Mouse (Mus musculus) liver, adult 2 months (tissue): ENCODE measurements around the gene Galk1. TPM values are rescaled to one million over a fixed set of nuclear protein-coding genes. Genes with fewer than 3 reads are reported as not detected.

Experiments used
- DNase-seq: peaks from one replicate; pipeline ENCODE4 v3.0.0-alpha.2; 2011; ENCODE audit warnings: low read depth, low spot score; ENCODE audit errors: extremely low read depth
- H3K27ac ChIP-seq: fragments of 200-500 bp; replicated peaks from 2 replicates; pipeline ENCODE4 v1.5.1; 2012; ENCODE audit warnings: low read depth, mild to moderate bottlenecking, control low read depth, inconsistent platforms, low read length; ENCODE audit not compliant: insufficient read depth
- H3K27me3 ChIP-seq: fragments of 200-500 bp; 2 replicates; pipeline ENCODE4 v1.6.1; 2012; ENCODE audit warnings: mild to moderate bottlenecking, moderate library complexity, low read length, inconsistent platforms; ENCODE audit not compliant: control insufficient read depth, insufficient read depth
- H3K36me3 ChIP-seq: fragments of 200-500 bp; 2 replicates; pipeline ENCODE4 v1.6.1; 2012; ENCODE audit warnings: low read length, inconsistent platforms; ENCODE audit not compliant: control insufficient read depth, insufficient read depth
- H3K4me1 ChIP-seq: fragments of 200-500 bp; 2 replicates; pipeline ENCODE4 v1.6.1; 2011; ENCODE audit warnings: low read length; ENCODE audit not compliant: control insufficient read depth, insufficient read depth
- H3K4me3 ChIP-seq: fragments of 200-500 bp; 2 replicates; pipeline ENCODE4 v1.5.1; 2011; ENCODE audit warnings: low read depth, mild to moderate bottlenecking, control low read depth, low read length, moderate library complexity; ENCODE audit not compliant: insufficient read depth
- H3K79me2 ChIP-seq: fragments of 200-500 bp; 2 replicates; pipeline ENCODE4 v1.6.1; 2012; ENCODE audit warnings: inconsistent platforms, mild to moderate bottlenecking, low read length, moderate library complexity; ENCODE audit not compliant: control insufficient read depth, insufficient read depth
- H3K9ac ChIP-seq: fragments of 200-500 bp; 2 replicates; pipeline ENCODE4 v1.6.1; 2012; ENCODE audit warnings: low read depth, mild to moderate bottlenecking, control low read depth, inconsistent platforms, low read length
- CTCF ChIP-seq: fragments of 200-500 bp; IDR thresholded peaks from 2 replicates; pipeline ENCODE4 v1.5.1; 2011; ENCODE audit warnings: low read depth, low read length, control low read depth
- POLR2A ChIP-seq: fragments of 200-500 bp; IDR thresholded peaks from 2 replicates; pipeline ENCODE4 v1.6.1; 2011; ENCODE audit warnings: low read length, control low read depth; ENCODE audit not compliant: insufficient read depth; ENCODE audit errors: extremely low read depth
- WGBS: fragments of 180-500 bp; shearing (Covaris S2); methylation state at CpG from one replicate; pipeline ENCODE4 v1.1.7; 2018; 5-methylcytosine and 5-hydroxymethylcytosine counted together
- polyA plus RNA-seq: library from polyadenylated mRNA; depleted of rRNA; stranded (reverse); fragments of >200 nt; gene quantifications from 2 replicates; pipeline ENCODE4 v1.2.3, GENCODE M21; 2012
- total RNA-seq: library from RNA; depleted of rRNA; stranded (reverse); fragments of >200 nt; gene quantifications from 2 replicates; pipeline ENCODE4 v1.2.3, GENCODE M21; 2014

Galk1 gene
- total and polyA plus RNA-seq, 2 experiments, result 49.5 to 79.6 TPM

- no peak overlapping the region for H3K27ac ChIP-seq
- TF ChIP-seq CTCF, result no peak
- no peak for TF ChIP-seq POLR2A
- no peaks in the 10 kb centered on the region for H3K79me2 ChIP-seq
- H3K36me3 ChIP-seq, result no peaks in the 10 kb centered on the region
- no peak overlapping the region for H3K4me3 ChIP-seq
- no peak overlapping the region for H3K9ac ChIP-seq
- WGBS, result 94% methylated on average over 15 of the region's 15 CpGs
- no peak for DNase-seq
- no peaks in the 10 kb centered on the region for H3K27me3 ChIP-seq
- no peaks in the 10 kb centered on the region for H3K4me1 ChIP-seq
Measured at GRCm38 (mm10) chr11:115982472-115982871, 30.0 kb downstream of the Galk1 start.

- H3K4me1 ChIP-seq, result no peaks in the 10 kb centered on the region
- no peak for DNase-seq
- peaks cover 5% of the 10 kb centered on the region; the same call in 1 of the 2 replicates for H3K27me3 ChIP-seq
- H3K79me2 ChIP-seq, result no peaks in the 10 kb centered on the region
- TF ChIP-seq POLR2A (no peak), CTCF (no peak)
- H3K27ac ChIP-seq, result no peak overlapping the region
- H3K9ac ChIP-seq, result no peak overlapping the region
- no peaks in the 10 kb centered on the region for H3K36me3 ChIP-seq
- WGBS, result 66% methylated on average over 12 of the region's 12 CpGs
- no peak overlapping the region for H3K4me3 ChIP-seq
Measured at GRCm38 (mm10) chr11:115975544-115975943, 37.0 kb downstream of the Galk1 start.

DNA sequence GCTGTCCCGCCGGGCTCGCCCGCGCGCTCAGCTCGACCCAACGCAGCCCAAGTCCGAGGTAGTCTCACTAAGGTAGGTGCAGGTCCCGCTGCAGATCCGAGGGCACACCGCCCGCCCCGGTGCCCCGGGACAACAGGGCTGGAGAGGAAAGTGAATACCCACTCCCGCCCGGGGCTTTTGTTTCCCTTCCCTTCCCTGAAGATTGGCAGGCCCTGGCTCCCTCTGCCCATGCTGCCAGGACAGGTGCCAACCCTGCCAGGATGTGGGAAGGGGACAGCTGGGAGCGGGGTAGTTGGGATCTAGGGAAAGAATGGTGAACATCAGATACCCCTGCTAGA is 37.5 kb downstream of the Galk1 start:
- no peak overlapping the region for H3K9ac ChIP-seq
- DNase-seq, result no peak

GRCm38 (mm10) chr11:115974309-115975082 is 38.0 kb downstream of the Galk1 start, which contains the start of gene Itgb4:
TSS of gene Itgb4 (plus strand) at chr11:115974709.
- no peak for DNase-seq
- 13% methylated on average over 58 of the region's 58 CpGs for WGBS
- Histone ChIP-seq H3K36me3 (no peaks in the 10 kb centered on the region), H3K4me3 (peak within 1 kb of the TSS; percentile 29), H3K4me1 (no peaks in the 10 kb centered on the region), H3K9ac (no peak within 1 kb of the TSS), H3K27me3 (peaks cover 5% of the 10 kb centered on the region; the same call in 1 of the 2 replicates), H3K27ac (no peak within 1 kb of the TSS), H3K79me2 (no peaks in the 10 kb centered on the region)
- TF ChIP-seq CTCF, result no peak; the same call in 1 of the 2 replicates
- no peak for TF ChIP-seq POLR2A

More for the DNA sequence above, 37.5 kb downstream of the Galk1 start:
- no peaks in the 10 kb centered on the region for H3K79me2 ChIP-seq
- 6% methylated on average over 18 of the region's 18 CpGs for WGBS
- H3K27ac ChIP-seq, result no peak overlapping the region
- H3K36me3 ChIP-seq, result no peaks in the 10 kb centered on the region
- H3K4me1 ChIP-seq, result no peaks in the 10 kb centered on the region
- H3K4me3 ChIP-seq, result peak overlapping the region; percentile 26
- no peak for TF ChIP-seq POLR2A
- no peak for TF ChIP-seq CTCF
- H3K27me3 ChIP-seq, result peaks cover 5% of the 10 kb centered on the region; the same call in 1 of the 2 replicates

- Histone ChIP-seq H3K4me1 (no peaks in the 10 kb centered on the region), H3K27me3 (peaks cover 5% of the 10 kb centered on the region; the same call in 1 of the 2 replicates), H3K4me3 (no peak overlapping the region), H3K79me2 (no peaks in the 10 kb centered on the region), H3K36me3 (no peaks in the 10 kb centered on the region), H3K9ac (no peak overlapping the region), H3K27ac (no peak overlapping the region)
- WGBS, result 88% methylated on average over 6 of the region's 6 CpGs
- TF ChIP-seq POLR2A, result no peak
- TF ChIP-seq CTCF, result no peak
- no peak for DNase-seq
Measured at GRCm38 (mm10) chr11:115971016-115971415, 41.5 kb downstream of the Galk1 start.
